Mouse (Mus musculus): ENCODE measurements around the gene Lnp1.
"Not testable (repeated sequence)": the region's sequence is repeated elsewhere in the genome, so short reads cannot be mapped to it uniquely, and the experiment has no call there.

Lnp1 gene

DNA sequence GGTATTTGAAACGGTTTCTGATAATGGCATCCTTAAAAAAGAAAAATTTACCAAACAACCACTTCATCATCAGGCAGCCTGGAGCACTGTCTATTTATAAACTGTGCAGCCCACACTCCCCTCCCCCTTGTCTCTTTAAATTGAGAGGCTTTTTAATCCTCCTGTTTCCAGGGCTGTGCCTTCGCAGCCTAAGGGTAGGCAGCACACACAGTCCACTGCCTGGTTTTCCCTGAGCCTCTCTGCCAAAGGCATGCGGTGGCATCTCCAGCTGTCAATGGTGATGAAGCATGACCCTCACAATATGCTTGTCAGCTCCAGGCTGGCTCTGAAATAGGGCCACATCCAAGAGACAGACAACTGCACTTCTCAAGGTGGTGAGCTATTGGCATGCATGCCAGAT lies at the start of gene Lnp1:
Gene Lnp1, minus strand, starts transcription at position 39 of the 400 bp plus-strand sequence.
- ATAC-seq (ENCODE audit: insufficient number of reproducible peaks, low FRiP score, low TSS enrichment) = no peak

DNA sequence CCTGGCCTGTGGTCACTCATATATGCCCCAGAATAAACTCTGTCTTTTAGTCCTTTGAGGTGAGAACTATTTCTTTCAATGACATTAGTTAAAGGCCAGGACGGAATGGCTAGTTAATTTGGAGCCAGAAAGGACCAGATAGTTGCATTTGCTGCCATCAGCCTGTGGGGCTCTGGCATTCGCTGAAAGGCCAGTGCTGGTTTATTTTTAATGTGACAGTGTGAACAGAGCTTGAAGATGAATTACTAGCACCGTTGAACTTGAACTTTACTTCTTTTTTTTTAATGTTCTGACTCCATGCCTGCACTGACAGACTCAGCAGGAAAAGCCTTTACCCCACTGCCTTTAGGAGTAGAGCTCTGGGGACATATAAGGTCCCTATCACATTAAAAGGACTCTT lies 46.8 kb upstream of the Lnp1 start:
- no peak for ATAC-seq (ENCODE audit: insufficient number of reproducible peaks, low FRiP score, low TSS enrichment)

DNA sequence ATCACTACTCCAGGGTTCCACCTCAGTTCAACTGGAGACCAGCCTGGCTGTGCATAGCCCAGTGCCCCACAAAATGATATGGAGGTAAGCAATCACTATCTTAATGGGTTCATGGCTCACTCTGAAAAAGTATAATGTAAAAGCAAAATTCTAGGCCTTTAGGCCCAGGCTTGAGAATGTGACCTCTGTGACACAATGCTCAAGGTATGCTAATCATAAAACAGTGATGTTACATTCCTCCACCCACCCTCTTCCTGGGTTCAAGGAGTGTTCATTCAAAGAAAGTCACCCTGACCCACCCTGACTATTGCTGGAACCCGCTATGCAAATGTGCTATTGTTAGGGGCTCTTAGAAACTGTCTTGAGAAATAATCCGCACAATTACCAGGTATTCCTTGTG lies 30.4 kb upstream of the Lnp1 start:
- not testable (repeated sequence) for ATAC-seq (ENCODE audit: insufficient number of reproducible peaks, low FRiP score, low TSS enrichment)

DNA sequence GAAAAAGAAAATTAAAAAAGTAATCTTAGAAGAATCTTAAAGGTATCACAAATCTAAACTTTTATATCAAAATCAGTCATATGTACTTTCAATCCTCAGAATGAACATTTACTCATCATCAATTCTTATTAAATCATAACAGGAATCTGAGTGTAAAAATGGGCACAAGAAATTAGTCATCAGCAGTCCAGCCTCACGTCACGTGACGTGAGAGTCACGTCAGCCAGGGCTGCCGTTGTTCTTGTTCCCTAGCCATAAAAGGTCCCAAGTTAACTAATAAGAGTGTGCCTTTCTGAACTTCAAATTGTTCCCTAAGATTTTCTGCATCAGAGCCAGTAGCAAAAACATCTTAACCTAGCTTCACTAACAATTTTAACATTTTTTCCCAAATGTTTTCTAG lies 21.2 kb upstream of the Lnp1 start:
- ATAC-seq (ENCODE audit: insufficient number of reproducible peaks, low FRiP score, low TSS enrichment) = no peak

DNA sequence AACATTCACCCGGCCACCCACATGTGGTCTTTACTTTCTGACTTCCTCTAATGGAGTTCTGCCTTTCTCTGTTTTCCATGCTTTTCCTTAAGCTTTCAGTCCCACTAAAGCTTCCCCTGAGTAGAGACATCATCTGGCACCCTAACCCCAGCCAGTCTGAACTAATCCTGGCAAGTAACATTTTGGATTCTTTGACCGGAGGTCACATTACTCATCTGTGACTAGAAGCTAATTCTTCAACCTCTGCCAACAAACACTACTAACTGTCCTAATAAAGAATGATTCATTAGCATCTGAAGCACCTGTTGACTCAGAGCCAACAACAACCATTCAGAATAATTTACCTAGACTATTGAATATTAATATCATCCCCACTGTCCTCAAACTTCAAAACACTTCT lies 14.5 kb upstream of the Lnp1 start:
- ATAC-seq (ENCODE audit: insufficient number of reproducible peaks, low FRiP score, low TSS enrichment) = no peak

DNA sequence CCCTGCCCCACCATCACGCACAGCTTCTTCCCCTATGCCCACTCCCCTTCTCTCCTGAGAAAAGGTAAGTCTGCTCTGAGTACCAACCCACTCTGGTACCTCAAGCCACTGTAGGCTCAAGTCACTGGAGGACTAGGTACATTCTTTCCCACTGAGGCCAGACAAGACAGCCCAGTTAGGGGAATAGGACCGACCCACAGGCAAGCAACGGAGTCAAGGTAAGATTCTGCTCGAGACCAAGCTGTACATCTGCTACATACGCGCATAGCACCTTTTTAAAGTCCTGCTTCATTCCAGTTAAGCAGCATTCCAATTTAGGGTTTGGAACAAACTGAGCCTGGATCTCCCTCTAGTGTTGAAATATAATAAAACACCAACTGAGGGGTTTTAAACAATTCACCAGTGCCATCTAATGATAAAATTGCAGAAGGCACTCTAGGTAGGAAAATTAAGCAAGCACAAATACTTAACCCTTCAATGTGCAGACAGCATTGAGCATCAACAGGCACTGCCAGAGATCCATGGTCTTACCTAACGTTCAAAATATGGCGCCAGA lies 7.7 kb downstream of the Lnp1 start:
- ATAC-seq (ENCODE audit: insufficient number of reproducible peaks, low FRiP score, low TSS enrichment) = peak; percentile 49

DNA sequence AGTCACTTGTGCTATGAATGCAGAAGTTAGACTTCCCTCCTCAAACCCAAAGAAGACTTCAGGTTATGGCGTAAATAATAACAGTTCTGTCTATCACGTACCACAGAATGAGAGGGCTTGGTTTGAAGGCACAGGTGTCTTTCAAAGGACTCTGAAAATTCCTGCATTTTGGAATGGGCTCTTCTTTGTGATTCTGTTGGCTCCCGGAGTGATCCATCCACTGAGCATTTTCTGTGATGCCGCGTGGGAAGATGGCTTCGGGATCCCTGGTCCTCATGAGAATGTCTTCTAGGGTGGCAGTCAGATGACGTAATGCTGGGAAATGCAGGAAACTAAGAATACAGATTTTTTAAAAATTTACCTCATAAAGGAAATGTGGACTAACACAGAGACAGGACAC lies 10.6 kb downstream of the Lnp1 start:
- no peak for ATAC-seq (ENCODE audit: insufficient number of reproducible peaks, low FRiP score, low TSS enrichment)

DNA sequence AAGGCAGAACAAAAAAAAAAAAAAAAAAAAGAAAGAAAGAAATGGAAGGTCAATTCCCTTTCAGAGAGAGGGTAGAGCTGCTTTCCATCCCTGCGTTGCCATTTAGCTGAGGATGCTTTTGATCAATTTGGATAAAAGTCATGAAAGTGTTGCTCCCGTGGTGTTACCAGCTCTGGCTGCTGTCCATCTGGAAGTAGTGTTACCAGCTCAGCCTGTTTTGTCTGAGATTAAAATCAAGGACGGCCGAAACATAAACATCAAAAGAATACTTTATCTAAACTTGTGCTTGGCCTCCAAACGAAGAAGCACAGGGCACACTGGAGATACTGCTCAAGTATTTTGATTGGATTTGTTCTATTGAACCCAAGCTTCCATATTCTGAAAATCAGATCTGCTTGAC lies 18.9 kb downstream of the Lnp1 start:
- ATAC-seq (ENCODE audit: insufficient number of reproducible peaks, low FRiP score, low TSS enrichment) = no peak

DNA sequence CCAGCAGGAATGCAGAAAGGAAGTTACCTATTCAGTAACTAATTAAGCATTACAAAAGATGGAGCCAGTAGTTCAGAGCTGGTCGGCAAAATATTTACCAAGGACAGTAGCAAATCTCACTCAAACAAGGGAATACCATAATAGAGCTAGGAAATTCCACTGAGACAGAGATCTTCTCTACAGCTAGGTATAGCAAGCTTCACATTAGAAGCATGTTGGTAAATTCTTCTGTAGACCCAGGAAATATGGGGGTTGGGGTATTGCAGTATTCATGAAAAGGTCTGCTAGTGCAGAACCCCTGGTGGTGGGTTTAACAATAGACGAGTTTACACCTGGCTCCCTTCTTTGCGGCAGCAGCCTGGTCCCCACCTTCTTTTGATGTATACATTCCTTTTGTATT lies 25.7 kb downstream of the Lnp1 start:
- not testable (repeated sequence) for ATAC-seq (ENCODE audit: insufficient number of reproducible peaks, low FRiP score, low TSS enrichment)

DNA sequence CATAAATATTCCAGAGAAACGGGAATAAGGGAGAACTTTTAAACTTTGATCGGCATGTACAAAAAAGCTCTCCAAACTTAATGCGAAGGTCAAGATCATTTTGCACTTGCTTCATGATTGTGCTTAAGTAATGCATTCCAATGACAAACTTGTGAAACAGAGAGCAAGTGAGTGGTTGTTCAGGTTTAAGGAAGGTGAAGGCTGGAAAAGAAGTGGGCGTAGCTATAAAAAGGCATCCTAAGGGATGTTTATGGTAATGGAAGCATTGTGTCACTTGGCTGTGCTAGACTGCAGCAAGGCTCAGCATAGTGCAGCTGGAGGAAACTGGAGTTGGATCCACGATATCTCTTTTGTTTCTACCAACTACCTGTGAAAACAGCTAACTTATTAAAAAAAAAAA lies 36.3 kb downstream of the Lnp1 start:
- no peak for ATAC-seq (ENCODE audit: insufficient number of reproducible peaks, low FRiP score, low TSS enrichment)

DNA sequence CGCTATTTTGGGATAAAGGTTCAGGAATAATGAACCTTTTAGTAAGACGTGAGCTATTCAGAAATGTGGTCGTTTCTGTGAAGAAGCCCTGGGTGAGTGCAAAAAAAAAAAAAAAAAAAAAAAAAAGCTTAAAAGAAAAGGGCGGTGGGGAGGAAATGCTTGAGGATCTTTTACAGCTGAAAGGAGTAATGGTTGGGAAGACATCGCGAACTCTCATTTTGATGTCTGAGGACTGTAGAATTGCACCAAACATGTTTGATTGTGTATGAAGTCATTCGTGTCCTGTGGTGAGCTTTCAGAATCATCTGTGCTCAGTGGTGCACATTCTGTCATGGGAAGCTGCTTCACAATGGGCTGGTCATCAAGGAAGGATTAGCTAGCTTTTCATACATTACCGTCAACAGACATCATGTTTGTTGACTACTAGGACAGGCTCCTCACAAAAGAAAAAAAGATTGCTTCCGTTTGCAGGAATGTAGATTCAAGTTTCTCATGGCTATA lies 41.2 kb downstream of the Lnp1 start:
- ATAC-seq (ENCODE audit: insufficient number of reproducible peaks, low FRiP score, low TSS enrichment) = no peak

DNA sequence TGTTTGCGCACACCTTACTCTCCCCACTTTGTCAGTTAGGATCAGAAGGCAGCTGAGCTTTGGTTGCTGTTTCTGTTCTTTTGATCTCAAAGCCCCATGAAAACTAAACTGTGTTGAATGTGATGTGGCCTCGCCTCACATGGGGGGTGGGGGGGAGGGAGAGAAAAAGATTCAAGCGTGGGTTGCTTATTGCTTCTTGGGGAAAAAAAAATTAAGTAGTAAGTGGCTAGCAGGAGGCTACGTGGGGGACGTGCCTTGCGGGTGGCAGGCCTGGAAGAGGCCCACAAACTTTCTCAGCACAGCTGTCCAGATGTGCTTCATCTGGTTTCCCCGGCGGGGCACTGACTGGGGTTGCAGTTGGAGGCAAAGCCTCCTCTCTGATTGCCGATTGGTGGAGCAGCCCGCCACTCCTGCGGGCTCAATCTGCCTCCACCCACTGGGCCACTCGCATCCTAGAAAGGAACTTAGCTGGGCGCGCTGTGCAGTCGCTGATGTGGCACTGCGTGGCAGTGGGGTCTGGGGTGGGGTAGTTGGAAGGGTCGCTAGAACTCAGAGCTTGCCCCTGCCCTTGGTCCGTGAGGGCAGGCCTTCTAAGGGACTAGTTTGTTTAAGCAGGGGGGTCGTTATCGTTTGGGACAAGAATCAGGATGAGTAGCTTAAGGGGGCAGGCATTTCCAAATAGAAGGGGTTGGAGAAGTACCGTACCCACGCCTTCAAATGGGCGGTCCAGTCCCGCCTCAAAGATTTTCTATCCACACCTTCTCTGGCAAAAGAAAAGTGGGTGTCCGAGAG lies 41.8 kb downstream of the Lnp1 start, which contains the start of gene Tmem45a:
Gene Tmem45a, minus strand, starts transcription at position 343 of the 792 bp plus-strand sequence.
- peak; percentile 58; the same call in 1 of the 2 replicates for ATAC-seq (ENCODE audit: insufficient number of reproducible peaks, low FRiP score, low TSS enrichment)

DNA sequence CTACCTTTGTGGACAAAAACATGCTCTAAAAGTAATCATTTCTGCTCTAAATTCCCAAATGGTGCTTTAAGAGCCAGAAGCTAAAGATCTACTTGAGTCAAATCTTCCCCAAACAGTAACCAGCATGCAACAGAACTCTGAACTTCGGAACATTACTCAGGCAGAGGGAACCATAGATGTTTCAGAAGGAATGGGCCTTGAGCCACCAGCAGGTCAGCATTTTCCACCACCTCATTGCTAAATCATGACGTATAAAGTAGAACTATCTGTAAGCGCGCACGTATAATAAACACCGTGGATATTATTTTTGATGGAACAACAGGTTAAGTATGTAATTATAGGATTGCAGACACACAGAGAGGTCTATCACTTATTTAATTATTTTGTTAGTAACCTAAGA lies 43.0 kb downstream of the Lnp1 start:
- no peak for ATAC-seq (ENCODE audit: insufficient number of reproducible peaks, low FRiP score, low TSS enrichment)

DNA sequence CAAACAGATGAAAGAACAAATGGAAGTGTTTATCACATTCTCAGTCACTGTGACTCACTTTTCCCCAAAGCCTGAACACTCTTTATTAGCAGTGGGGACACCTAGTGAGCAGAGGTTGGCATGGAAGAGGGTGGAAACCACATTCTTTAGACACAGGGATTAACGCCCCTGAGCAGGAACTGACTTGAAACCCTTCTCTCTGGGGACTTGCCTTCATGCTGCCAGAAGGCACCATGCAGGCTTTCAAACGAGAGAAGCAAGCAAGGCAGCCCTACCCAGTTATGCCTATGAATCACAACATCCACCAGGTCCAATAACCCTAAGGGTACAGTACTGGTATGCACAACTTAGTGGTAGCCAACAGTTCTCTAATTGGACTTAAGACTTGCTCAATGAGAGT lies 54.5 kb downstream of the Lnp1 start:
- ATAC-seq (ENCODE audit: insufficient number of reproducible peaks, low FRiP score, low TSS enrichment) = no peak

DNA sequence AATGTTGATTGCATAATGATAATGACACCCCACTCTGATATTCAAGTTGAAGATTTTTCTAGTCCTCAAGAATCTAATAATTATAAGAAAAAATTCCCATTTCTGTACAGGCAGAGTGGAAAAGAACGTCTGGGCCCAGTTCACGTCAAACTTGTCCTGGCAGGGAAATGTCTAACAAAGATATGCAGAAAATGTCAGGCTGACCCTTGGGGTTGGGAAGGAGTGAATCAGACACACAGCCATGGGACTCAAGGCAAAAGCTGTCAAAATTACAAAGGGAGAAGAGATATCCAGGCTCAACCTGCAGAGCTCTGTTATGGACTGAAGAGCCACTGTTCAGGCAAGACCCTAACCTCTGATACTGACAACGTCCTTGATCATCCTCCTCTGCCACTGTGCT lies 57.4 kb downstream of the Lnp1 start:
- no peak for ATAC-seq (ENCODE audit: insufficient number of reproducible peaks, low FRiP score, low TSS enrichment)

DNA sequence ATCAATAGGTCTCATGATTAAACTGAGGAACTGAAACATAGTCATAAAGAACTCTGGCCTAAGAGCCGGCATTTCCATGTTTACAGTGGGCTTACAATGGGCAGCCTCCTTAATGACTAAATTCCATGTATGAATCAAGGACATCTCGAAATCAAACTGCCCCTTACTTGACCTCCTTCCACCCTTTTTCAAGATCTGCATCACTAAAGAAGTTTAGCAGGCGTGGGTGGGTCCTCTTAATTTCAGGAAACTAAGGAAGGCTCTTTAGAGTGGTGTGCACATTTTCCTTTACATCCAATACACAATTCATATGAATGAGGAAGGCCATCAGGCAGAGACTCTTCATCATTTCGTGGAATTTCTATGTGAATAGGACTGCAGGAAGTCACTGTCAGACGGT lies 59.5 kb downstream of the Lnp1 start:
- ATAC-seq (ENCODE audit: insufficient number of reproducible peaks, low FRiP score, low TSS enrichment) = no peak

DNA sequence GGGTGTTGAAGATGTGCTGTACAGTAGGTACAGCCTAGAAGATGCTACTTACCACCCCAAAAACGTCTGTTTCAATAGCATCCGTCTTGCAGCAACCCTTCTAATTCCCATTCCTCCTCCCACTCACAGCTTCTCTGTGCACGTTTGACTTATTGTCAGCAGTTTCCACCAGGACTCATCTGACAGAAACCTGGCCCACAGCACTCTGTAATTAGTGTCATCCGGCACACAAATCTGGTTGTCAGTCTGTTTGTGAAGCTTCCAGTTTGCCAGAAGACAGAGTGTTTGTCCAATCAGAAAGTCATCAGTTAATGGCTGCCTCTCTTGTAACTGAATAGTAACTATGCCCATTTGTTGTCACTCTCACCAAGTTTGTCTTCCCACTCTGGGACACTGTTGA lies 60.3 kb downstream of the Lnp1 start:
- no peak for ATAC-seq (ENCODE audit: insufficient number of reproducible peaks, low FRiP score, low TSS enrichment)

All from cerebellum, adult (tissue).